In genomic region chr17:31510944-31511343, GRCm38 (mm10) we compare ENCODE assay signal across 9 mouse cellular contexts. TPM values are rescaled to one million over a fixed set of nuclear protein-coding genes. Genes with fewer than 3 reads are reported as not detected.
DNase-seq lines count a peak whose midpoint lies in the region; ATAC-seq and TF ChIP-seq lines count a peak whose summit lies in the region.
"Had no signal": no experiment of that assay in that cellular context is flagged by ENCODE, and none has a peak within 500 bp of the region (broad histone marks: within the 10 kb centered on the region; RNA-seq: fewer than 3 reads in every experiment).

No protein-coding gene starts in this region.

- peak overlapping the region; percentile 84 for H3K4me2 ChIP-seq in heart, embryonic 13.5 days
- H3K4me2 ChIP-seq in forebrain, embryonic 15.5 days (replicated peaks) = peak overlapping the region; percentile 80; the same call in 1 of the 2 replicates
- H3K4me2 ChIP-seq in liver, postnatal 0 days (ENCODE audit: low read depth, low read length) = peak overlapping the region; percentile 97; the same call in 1 of the 2 replicates

- peaks cover 15% of the 10 kb centered on the region for H3K4me1 ChIP-seq in heart, embryonic 13.5 days
- peaks cover 13% of the 10 kb centered on the region for H3K4me1 ChIP-seq in forebrain, embryonic 15.5 days
- H3K4me1 ChIP-seq in liver, postnatal 0 days (ENCODE audit: insufficient read depth) = peaks cover 18% of the 10 kb centered on the region

- peak overlapping the region; percentile 91; the same call in 1 of the 2 replicates for H3K9ac ChIP-seq in heart, embryonic 13.5 days
- H3K9ac ChIP-seq in forebrain, embryonic 15.5 days (replicated peaks) = no peak overlapping the region
- no peak overlapping the region for H3K9ac ChIP-seq in liver, postnatal 0 days (replicated peaks)

- 91% methylated on average over 6 of the region's 6 CpGs for WGBS in heart, embryonic 13.5 days
- 93% methylated on average over 6 of the region's 6 CpGs for WGBS in forebrain, embryonic 15.5 days
- 83% methylated on average over 6 of the region's 6 CpGs for WGBS in liver, postnatal 0 days (ENCODE audit: insufficient replicate concordance)

- intact Hi-C loops in heart, postnatal 10 days (cut with DNase I) = loop anchor here (5.0 kb wide), 1 partner anchor 146 kb away; the partner anchor contains the start of gene U2af1
- intact Hi-C loops in left cerebral cortex, postnatal 4 days (cut with DNase I) = loop anchor here (5.0 kb wide), 1 partner anchor 51 kb away; the partner anchor contains the start of gene Pknox1

- H3K27ac ChIP-seq in heart, embryonic 13.5 days (replicated peaks) = no peak overlapping the region
- no peak overlapping the region for H3K27ac ChIP-seq in forebrain, embryonic 15.5 days (replicated peaks)
- H3K27ac ChIP-seq in liver, postnatal 0 days (ENCODE audit: low read depth) = no peak overlapping the region

- no peak for DNase-seq in heart, postnatal 10 days
- peak; percentile 71 for DNase-seq in ES-CJ7 (ENCODE audit: low read depth, low spot score)
- DNase-seq in liver, postnatal 0 days = no peak
- DNase-seq in adrenal gland, adult 18-20 months (ENCODE audit: low spot score in 2 of 2) = no peak
- DNase-seq in left cerebral cortex, postnatal 4 days = no peak
- DNase-seq in cerebellum, adult 18-20 months = no peak
- DNase-seq: layer of hippocampus, adult 9-11 months had no signal

- no peak for TF ChIP-seq EP300 in liver, postnatal 0 days (IDR thresholded peaks at IDR 0.05; ENCODE audit: low read depth)

- H3K27me3 ChIP-seq in heart, embryonic 13.5 days (replicated peaks) = no peaks in the 10 kb centered on the region
- H3K27me3 ChIP-seq in forebrain, embryonic 15.5 days = no peaks in the 10 kb centered on the region
- H3K27me3 ChIP-seq in liver, postnatal 0 days (ENCODE audit: insufficient read depth, low read length) = no peaks in the 10 kb centered on the region

- peak overlapping the region; percentile 92 for H3K4me3 ChIP-seq in heart, embryonic 13.5 days
- peak overlapping the region; percentile 77 for H3K4me3 ChIP-seq in forebrain, embryonic 15.5 days
- peak overlapping the region; percentile 92 for H3K4me3 ChIP-seq in liver, postnatal 0 days (ENCODE audit: low read depth, low read length)

- H3K9me3 ChIP-seq in heart, embryonic 13.5 days = no peaks in the 10 kb centered on the region
- H3K9me3 ChIP-seq in forebrain, embryonic 15.5 days = no peaks in the 10 kb centered on the region
- no peaks in the 10 kb centered on the region for H3K9me3 ChIP-seq in liver, postnatal 0 days (ENCODE audit: low read length)

- ATAC-seq in heart, embryonic 13.5 days (ENCODE audit: extremely low read depth, insufficient number of reproducible peaks, low FRiP score, low TSS enrichment) = no peak
- no peak for ATAC-seq in forebrain, embryonic 15.5 days (replicated peaks)
- no peak for ATAC-seq in liver, postnatal 0 days

- TF ChIP-seq CTCF in liver, postnatal 0 days (IDR thresholded peaks at IDR 0.05; ENCODE audit: low read depth) = peak; percentile 43

- H3K36me3 ChIP-seq in heart, embryonic 13.5 days = peaks cover 46% of the 10 kb centered on the region
- H3K36me3 ChIP-seq in forebrain, embryonic 15.5 days = peaks cover 23% of the 10 kb centered on the region
- peaks cover 17% of the 10 kb centered on the region for H3K36me3 ChIP-seq in liver, postnatal 0 days (replicated peaks; ENCODE audit: insufficient read depth, low read length)

RNA-seq across cellular contexts. Expression of gene Wdr4, which starts 8.8 kb away (rescaled TPM):
- 21.9 and 24.0 TPM in 2 replicates for polyA plus RNA-seq in heart, embryonic 13.5 days (2015; fragmentation: Nextera tagmentation; extraction: Ambion mirVana)
- total RNA-seq in heart, postnatal 10 days (2021) = 10 to 100 TPM; 11.8 to 11.9 TPM
- polyA plus RNA-seq in forebrain, embryonic 15.5 days (2015; fragmentation: Nextera tagmentation; extraction: Ambion mirVana) = 40.3 and 41.5 TPM in 2 replicates
- polyA plus RNA-seq in liver, postnatal 0 days (2015; fragmentation: Nextera tagmentation; extraction: Ambion mirVana) = 8.9 and 10.0 TPM in 2 replicates
- total RNA-seq in adrenal gland, adult 18-20 months (2021) = 10 to 100 TPM; 17.6 to 18.4 TPM
- 10 to 100 TPM; 41.6 to 44.5 TPM for total RNA-seq in left cerebral cortex, postnatal 4 days (2021)

RNA-seq across cellular contexts. Expression of gene Ndufv3, which starts 9.0 kb away (rescaled TPM):
- 523 and 604 TPM in 2 replicates for polyA plus RNA-seq in heart, embryonic 13.5 days (2015; fragmentation: Nextera tagmentation; extraction: Ambion mirVana)
- 1,000 to 10,000 TPM; 1,163 to 1,168 TPM for total RNA-seq in heart, postnatal 10 days (2021)
- 334 and 349 TPM in 2 replicates for polyA plus RNA-seq in forebrain, embryonic 15.5 days (2015; fragmentation: Nextera tagmentation; extraction: Ambion mirVana)
- 213 and 215 TPM in 2 replicates for polyA plus RNA-seq in liver, postnatal 0 days (2015; fragmentation: Nextera tagmentation; extraction: Ambion mirVana)
- 100 to 1,000 TPM; 450 to 534 TPM for total RNA-seq in adrenal gland, adult 18-20 months (2021)
- 100 to 1,000 TPM; 269 to 291 TPM for total RNA-seq in left cerebral cortex, postnatal 4 days (2021)

RNA-seq across cellular contexts. Expression of gene Pknox1, which starts 53.6 kb away (rescaled TPM):
- polyA plus RNA-seq in heart, embryonic 13.5 days (2015; fragmentation: Nextera tagmentation; extraction: Ambion mirVana) = 14.7 and 15.0 TPM in 2 replicates
- 10 to 100 TPM; 13.5 to 16.2 TPM for total RNA-seq in heart, postnatal 10 days (2021)
- 31.3 and 33.2 TPM in 2 replicates for polyA plus RNA-seq in forebrain, embryonic 15.5 days (2015; fragmentation: Nextera tagmentation; extraction: Ambion mirVana)
- 5.5 and 6.1 TPM in 2 replicates for polyA plus RNA-seq in liver, postnatal 0 days (2015; fragmentation: Nextera tagmentation; extraction: Ambion mirVana)
- total RNA-seq in adrenal gland, adult 18-20 months (2021) = 10 to 100 TPM; 19.0 to 23.0 TPM
- total RNA-seq in left cerebral cortex, postnatal 4 days (2021) = 10 to 100 TPM; 17.8 to 18.8 TPM
